Mouse (Mus musculus) heart, postnatal 4 days (tissue): Measurements from ENCODE around the gene Med21. TPM values are rescaled to one million over a fixed set of nuclear protein-coding genes. Genes with fewer than 3 reads are reported as not detected.

ENCODE experiments used
- DNase-seq: peaks from one replicate; pipeline ENCODE4 v3.0.0; 2021
- total RNA-seq, 2 experiments: library from RNA; stranded (reverse); gene quantifications; 2 replicates each; pipeline ENCODE4 v1.2.3; 2021

Med21 gene
- total RNA-seq, result 10 to 100 TPM; 64.0 to 67.8 TPM

GRCm38 (mm10) chr6:146642276-146643183 is at the start of gene Med21, which contains the start of gene Tm7sf3:
Med21 (plus strand) TSS chr6:146642547.
Tm7sf3 (minus strand) TSS chr6:146642824.
- peak; percentile 99 for DNase-seq

GRCm38 (mm10) chr6:146602601-146603000 is 39.7 kb upstream of the Med21 start:
- DNase-seq, result no peak

GRCm38 (mm10) chr6:146603651-146604050 is 38.7 kb upstream of the Med21 start:
- peak; percentile 39 for DNase-seq

- no peak for DNase-seq
Observed at GRCm38 (mm10) chr6:146611385-146611784, 31.0 kb upstream of the Med21 start.

- DNase-seq, result no peak
Observed at GRCm38 (mm10) chr6:146611897-146612296, 30.4 kb upstream of the Med21 start.

- DNase-seq, result no peak
Observed at GRCm38 (mm10) chr6:146612736-146613135, 29.6 kb upstream of the Med21 start.

GRCm38 (mm10) chr6:146613907-146614306 is 28.4 kb upstream of the Med21 start:
- no peak for DNase-seq

GRCm38 (mm10) chr6:146614541-146614940 is 27.8 kb upstream of the Med21 start:
- no peak for DNase-seq

GRCm38 (mm10) chr6:146615891-146616290 is 26.5 kb upstream of the Med21 start:
- no peak for DNase-seq

GRCm38 (mm10) chr6:146616670-146617069 is 25.7 kb upstream of the Med21 start:
- no peak for DNase-seq

GRCm38 (mm10) chr6:146628123-146628522 is 14.2 kb upstream of the Med21 start:
- DNase-seq, result no peak

GRCm38 (mm10) chr6:146629781-146630756 is 12.3 kb upstream of the Med21 start:
- DNase-seq, result no peak

- DNase-seq, result no peak
Observed at GRCm38 (mm10) chr6:146630961-146631360, 11.4 kb upstream of the Med21 start.

- no peak for DNase-seq
Observed at GRCm38 (mm10) chr6:146631847-146632246, 10.5 kb upstream of the Med21 start.

- DNase-seq, result no peak
Observed at GRCm38 (mm10) chr6:146632403-146632802, 9.9 kb upstream of the Med21 start.

- no peak for DNase-seq
Observed at GRCm38 (mm10) chr6:146633097-146633496, 9.2 kb upstream of the Med21 start.

GRCm38 (mm10) chr6:146633629-146634014 is 8.7 kb upstream of the Med21 start:
- peak; percentile 30 for DNase-seq

- DNase-seq, result peak; percentile 83
Observed at GRCm38 (mm10) chr6:146634015-146634722, 8.2 kb upstream of the Med21 start.

- no peak for DNase-seq
Observed at GRCm38 (mm10) chr6:146634759-146635606, 7.4 kb upstream of the Med21 start.

GRCm38 (mm10) chr6:146636482-146636881 is 5.9 kb upstream of the Med21 start:
- no peak for DNase-seq
